Mouse (Mus musculus) ES-E14 (cell line): Measurements from ENCODE around the gene Ptk7. TPM values are rescaled to one million over a fixed set of nuclear protein-coding genes. Genes with fewer than 3 reads are reported as not detected.

Source experiments
- DNase-seq: peaks from one replicate; pipeline ENCODE4 v3.0.0-alpha.2; 2013; ENCODE audit warnings: low read depth, low spot score
- H3K27ac ChIP-seq: 2 replicates; pipeline ENCODE4 v1.5.1; 2012; ENCODE audit warnings: low read depth, mild to moderate bottlenecking, low read length, moderate library complexity, mixed read lengths; ENCODE audit not compliant: poor library complexity, insufficient read depth, severe bottlenecking
- H3K36me3 ChIP-seq: 2 replicates; pipeline ENCODE4 v1.6.1; 2012; ENCODE audit warnings: mild to moderate bottlenecking, low read length, moderate library complexity, mixed read lengths; ENCODE audit not compliant: control insufficient read depth, poor library complexity, insufficient read depth, severe bottlenecking
- H3K4me1 ChIP-seq, 2 experiments: fragments of 150-350 bp in 1 of 2; sonication (generic) in 1 of 2; 2 replicates each; pipeline ENCODE4 v1.6.1; 2012; ENCODE audit warnings: low read length in 2 of 2, mild to moderate bottlenecking in 1 of 2, mixed read lengths in 1 of 2; ENCODE audit not compliant: control insufficient read depth in 2 of 2, insufficient read depth in 2 of 2, poor library complexity in 1 of 2
- H3K4me3 ChIP-seq, 2 experiments: fragments of 150-350 bp in 1 of 2; sonication (generic) in 1 of 2; 2 replicates each; pipeline ENCODE4 v1.5.1; 2012; ENCODE audit warnings: low read length in 2 of 2, low read depth in 1 of 2, mild to moderate bottlenecking in 1 of 2, mixed read lengths in 1 of 2; ENCODE audit not compliant: insufficient read depth in 1 of 2, poor library complexity in 1 of 2, severe bottlenecking in 1 of 2
- H3K9ac ChIP-seq: 2 replicates; pipeline ENCODE4 v1.6.1; 2012; ENCODE audit warnings: low read depth, mild to moderate bottlenecking, low read length, mixed read lengths; ENCODE audit not compliant: poor library complexity, insufficient read depth, severe bottlenecking
- H3K9me3 ChIP-seq: fragments of 150-350 bp; sonication (generic); 2 replicates; pipeline ENCODE4 v1.6.1; 2012; ENCODE audit warnings: low read depth, mild to moderate bottlenecking, low read length; ENCODE audit not compliant: control insufficient read depth, insufficient read depth
- CHD2 ChIP-seq: IDR thresholded peaks from 2 replicates; pipeline ENCODE4 v1.6.1; 2014; ENCODE audit warnings: mild to moderate bottlenecking, low read depth, low read length, inconsistent platforms
- HCFC1 ChIP-seq: IDR thresholded peaks from 2 replicates; pipeline ENCODE4 v1.6.1; 2012; ENCODE audit warnings: low read length, inconsistent platforms, borderline replicate concordance; ENCODE audit not compliant: insufficient read depth
- MAFK ChIP-seq: IDR thresholded peaks from 2 replicates; pipeline ENCODE4 v1.6.1; 2014; ENCODE audit warnings: mild to moderate bottlenecking, low read depth, low read length, inconsistent platforms; ENCODE audit not compliant: insufficient read depth
- ZC3H11A ChIP-seq: IDR thresholded peaks from 2 replicates; pipeline ENCODE4 v1.6.1; 2012; ENCODE audit warnings: low read depth, mild to moderate bottlenecking, inconsistent platforms, low read length, borderline replicate concordance
- ZNF384 ChIP-seq: IDR thresholded peaks from 2 replicates; pipeline ENCODE4 v1.6.1; 2012; ENCODE audit warnings: low read depth, low read length, inconsistent platforms
- in situ Hi-C, 2 experiments: fragments of 600-800 bp; cut with MboI; formaldehyde crosslinking; loops; one replicate each; pipeline ENCODE4 v1.15.1; 2025; ENCODE audit warnings: low sequenced_read_pairs in 2 of 2, inconsistent platforms in 1 of 2; ENCODE audit not compliant: unreplicated experiment in 2 of 2
- total RNA-seq: library from RNA; depleted of rRNA; stranded (reverse); fragments of 300-350 nt; gene quantifications from 2 replicates; pipeline ENCODE4 v1.2.3, GENCODE M21; 2012

Ptk7 gene
- total RNA-seq, 1 experiment: 200 TPM

DNA sequence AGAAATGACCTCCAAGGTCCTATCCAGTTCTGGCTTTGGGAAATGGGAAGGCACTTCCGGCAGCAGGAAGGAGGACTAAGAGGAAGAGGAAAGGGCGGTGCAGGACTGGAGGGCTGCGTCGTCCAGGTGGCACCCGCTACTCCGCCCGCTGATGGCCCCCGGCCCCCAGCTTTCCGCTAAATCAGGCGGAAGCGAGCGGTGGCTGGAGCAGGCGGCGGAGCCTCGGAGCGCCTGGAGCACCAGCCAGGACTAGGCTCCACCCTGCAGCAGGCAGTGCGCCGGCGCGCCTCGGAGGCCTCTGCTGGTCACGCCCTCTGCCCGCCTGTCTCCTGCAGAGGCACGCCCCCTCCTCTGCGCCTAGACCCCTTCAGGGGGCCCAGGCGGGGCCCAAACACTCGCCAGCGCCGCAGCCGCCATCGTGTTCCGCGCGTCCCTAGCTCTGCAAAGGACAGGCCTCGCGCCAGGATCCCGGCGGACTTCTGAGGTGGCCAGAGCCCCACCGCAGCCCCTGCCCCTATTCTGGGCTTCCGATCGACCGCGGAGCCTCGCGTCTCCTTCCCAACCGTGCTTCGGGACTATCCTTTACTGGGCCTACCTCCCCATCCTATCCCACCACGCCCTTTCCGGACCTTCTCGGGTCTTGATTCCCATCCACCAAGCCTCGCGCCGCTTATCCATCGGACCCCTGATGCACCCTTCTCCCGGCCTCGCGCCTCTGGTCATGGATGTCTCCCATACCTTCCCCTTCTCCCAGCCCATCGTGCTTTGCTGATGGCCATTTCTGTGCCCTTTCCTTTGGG is 21.1 kb upstream of the Ptk7 start, which contains the start of gene Cul7:
Gene Cul7 (plus strand): TSS at position 106 of the 800 bp plus-strand sequence.
- H3K4me3 ChIP-seq: peak within 1 kb of the TSS; percentile 67 to 82
- H3K9me3 ChIP-seq: no peaks in the 10 kb centered on the region
- H3K4me1 ChIP-seq: peaks cover 10 to 15% of the 10 kb centered on the region in 2 experiments; a peak in 3 of 4 replicates
- H3K9ac ChIP-seq: peak within 1 kb of the TSS; percentile 63
- peak; percentile 86 for DNase-seq
- peak within 1 kb of the TSS; percentile 33 for H3K27ac ChIP-seq
- in situ Hi-C loops: no loop called here
- H3K36me3 ChIP-seq: peaks cover 27% of the 10 kb centered on the region; the same call in 1 of the 2 replicates
- TF ChIP-seq CHD2 (no peak), ZC3H11A (no peak), MAFK (no peak), HCFC1 (no peak), ZNF384 (no peak)

DNA sequence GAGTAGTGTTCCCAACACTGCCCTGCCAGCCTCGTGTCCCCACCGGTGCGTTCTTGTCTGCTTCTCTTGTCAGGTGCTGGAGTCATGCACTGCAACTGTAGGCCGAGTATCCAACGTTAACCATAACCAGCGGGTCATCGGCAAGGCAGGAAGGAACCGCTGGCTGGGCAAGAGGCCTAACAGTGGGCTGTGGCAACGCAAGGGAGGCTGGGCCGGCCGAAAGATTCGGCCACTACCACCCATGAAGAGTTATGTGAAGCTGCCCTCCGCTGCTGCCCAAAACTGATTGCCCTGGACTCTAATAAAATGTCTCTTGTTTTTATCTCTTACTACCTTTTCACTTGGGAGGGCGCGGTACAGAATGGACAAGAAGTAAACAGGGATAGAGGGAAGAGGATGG is 20.5 kb upstream of the Ptk7 start:
- in situ Hi-C loops: no loop called here
- Histone ChIP-seq H3K4me3 (peak overlapping the region; percentile 67 to 82), H3K9ac (peak overlapping the region; percentile 63; the same call in 1 of the 2 replicates), H3K4me1 (peaks cover 10 to 15% of the 10 kb centered on the region in 2 experiments; a peak in 3 of 4 replicates), H3K36me3 (peaks cover 27% of the 10 kb centered on the region; the same call in 1 of the 2 replicates), H3K27ac (peak overlapping the region; percentile 33), H3K9me3 (no peaks in the 10 kb centered on the region)
- DNase-seq: no peak
- TF ChIP-seq ZC3H11A: no peak
- TF ChIP-seq ZNF384: no peak
- TF ChIP-seq CHD2: no peak
- no peak for TF ChIP-seq HCFC1
- TF ChIP-seq MAFK: no peak

DNA sequence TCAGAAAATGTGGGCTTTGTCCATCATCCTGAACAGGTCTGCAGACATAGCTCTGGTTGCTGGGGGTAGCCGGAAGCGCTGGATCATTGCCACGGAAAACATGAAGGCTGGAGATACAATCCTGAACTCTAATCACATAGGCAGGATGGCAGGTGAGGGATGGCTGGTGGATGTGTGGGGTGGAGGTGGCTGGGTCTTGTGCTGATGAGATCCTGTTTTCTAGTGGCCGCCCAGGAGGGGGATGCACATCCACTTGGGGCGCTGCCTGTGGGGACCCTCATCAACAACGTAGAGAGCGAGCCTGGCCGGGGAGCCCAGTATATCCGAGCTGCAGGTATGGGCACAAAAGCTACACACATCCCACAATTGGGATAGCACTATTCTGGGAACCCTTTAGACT is 19.1 kb upstream of the Ptk7 start:
- peaks cover 17% of the 10 kb centered on the region; the same call in 1 of the 2 replicates for H3K36me3 ChIP-seq
- H3K4me1 ChIP-seq: peaks cover 10 to 17% of the 10 kb centered on the region in 2 experiments; a peak in 3 of 4 replicates
- H3K4me3 ChIP-seq: no peak overlapping the region
- H3K9me3 ChIP-seq: no peaks in the 10 kb centered on the region
- in situ Hi-C loops: no loop called here
- TF ChIP-seq CHD2: no peak
- TF ChIP-seq ZC3H11A: no peak
- no peak for TF ChIP-seq HCFC1
- no peak for TF ChIP-seq MAFK
- no peak for TF ChIP-seq ZNF384
- H3K9ac ChIP-seq: no peak overlapping the region
- H3K27ac ChIP-seq: no peak overlapping the region
- no peak for DNase-seq

DNA sequence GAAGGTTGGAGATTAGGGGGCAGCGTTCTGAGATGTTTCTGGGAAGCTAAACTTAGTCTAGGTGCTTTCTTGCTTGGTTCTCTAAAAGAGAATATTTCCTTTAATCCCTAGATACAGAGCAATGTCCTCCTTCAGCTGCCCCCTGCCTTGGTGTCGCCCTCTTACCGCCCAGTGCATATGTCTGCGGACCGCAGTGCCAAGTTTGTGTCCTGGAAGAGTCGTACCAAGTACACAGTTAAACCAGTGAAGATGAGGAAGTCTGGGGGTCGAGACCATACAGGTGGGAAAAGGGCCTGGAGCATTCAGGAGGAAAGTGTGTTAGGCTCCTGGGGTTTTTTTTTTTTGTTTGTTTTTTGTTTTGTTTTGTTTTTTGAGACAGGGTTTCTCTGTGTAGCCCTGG is 18.0 kb upstream of the Ptk7 start:
- H3K9me3 ChIP-seq: no peaks in the 10 kb centered on the region
- no peak for DNase-seq
- no peak for TF ChIP-seq ZNF384
- no peak for TF ChIP-seq MAFK
- TF ChIP-seq ZC3H11A: no peak
- TF ChIP-seq HCFC1: no peak
- no peak for TF ChIP-seq CHD2
- H3K27ac ChIP-seq: no peak overlapping the region
- in situ Hi-C loops: no loop called here
- H3K4me3 ChIP-seq: no peak overlapping the region; a peak in 1 of 4 replicates
- H3K36me3 ChIP-seq: peaks cover 13% of the 10 kb centered on the region; the same call in 1 of the 2 replicates
- no peak overlapping the region for H3K9ac ChIP-seq
- peaks cover 9 to 14% of the 10 kb centered on the region in 2 experiments; a peak in 3 of 4 replicates for H3K4me1 ChIP-seq
